Mouse (Mus musculus): ENCODE data around the gene 0610010K14Rik. TPM values are rescaled to one million over a fixed set of nuclear protein-coding genes. Genes with fewer than 3 reads are reported as not detected.

The 0610010K14Rik gene
- polyA plus RNA-seq, 1 experiment from 2014 or later, result 140 TPM

GRCm38 (mm10) chr11:70221603-70222500, 15.9 kb downstream of the 0610010K14Rik start:
- Histone ChIP-seq H3K4me1 (replicated peaks; ENCODE audit: control insufficient read depth, insufficient read depth, low read length) (peaks cover 25% of the 10 kb centered on the region), H3K4me2 (peak overlapping the region; percentile 98), H3K27ac (ENCODE audit: low read depth, low read length) (peak overlapping the region; percentile 96), H3K27me3 (replicated peaks; ENCODE audit: control insufficient read depth, insufficient read depth, low read length) (peaks cover 9% of the 10 kb centered on the region; the same call in 1 of the 2 replicates), H3K9me3 (ENCODE audit: control insufficient read depth, low read length) (no peaks in the 10 kb centered on the region), H3K36me3 (ENCODE audit: control insufficient read depth, insufficient read depth, low read length) (no peaks in the 10 kb centered on the region), H3K9ac (ENCODE audit: low read depth, low read length) (peak overlapping the region; percentile 61), H3K4me3 (ENCODE audit: low read depth, low read length) (peak overlapping the region; percentile 68)
- 8% methylated on average over 14 of the region's 14 CpGs for WGBS
- peak; percentile 90 for ATAC-seq (replicated peaks; ENCODE audit: low FRiP score)
- DNase-seq (ENCODE audit: low spot score), result peak; percentile 61

GRCm38 (mm10) chr11:70220731-70221602, 16.7 kb downstream of the 0610010K14Rik start, which contains the start of gene Slc16a13:
TSS of gene Slc16a13 (minus strand) at chr11:70221064.
- peak within 1 kb of the TSS; percentile 82 for H3K9ac ChIP-seq (ENCODE audit: low read depth, low read length)
- no peaks in the 10 kb centered on the region for H3K36me3 ChIP-seq (ENCODE audit: control insufficient read depth, insufficient read depth, low read length)
- H3K27me3 ChIP-seq (replicated peaks; ENCODE audit: control insufficient read depth, insufficient read depth, low read length), result peaks cover 8% of the 10 kb centered on the region
- H3K27ac ChIP-seq (ENCODE audit: low read depth, low read length), result peak within 1 kb of the TSS; percentile 96
- peak within 1 kb of the TSS; percentile 68 for H3K4me3 ChIP-seq (ENCODE audit: low read depth, low read length)
- no peaks in the 10 kb centered on the region for H3K9me3 ChIP-seq (ENCODE audit: control insufficient read depth, low read length)
- H3K4me1 ChIP-seq (replicated peaks; ENCODE audit: control insufficient read depth, insufficient read depth, low read length), result peaks cover 21% of the 10 kb centered on the region
- ATAC-seq (replicated peaks; ENCODE audit: low FRiP score) (peak; percentile 90), DNase-seq (ENCODE audit: low spot score) (peak; percentile 94)
- peak within 1 kb of the TSS; percentile 98 for H3K4me2 ChIP-seq
- under 1% methylated on average over 28 of the region's 28 CpGs for WGBS

- DNase-seq (ENCODE audit: low spot score) (no peak), ATAC-seq (replicated peaks; ENCODE audit: low FRiP score) (no peak)
- Histone ChIP-seq H3K27ac (ENCODE audit: low read depth, low read length) (peak overlapping the region; percentile 96), H3K27me3 (replicated peaks; ENCODE audit: control insufficient read depth, insufficient read depth, low read length) (peaks cover 15% of the 10 kb centered on the region), H3K4me1 (replicated peaks; ENCODE audit: control insufficient read depth, insufficient read depth, low read length) (peaks cover 21% of the 10 kb centered on the region), H3K9me3 (ENCODE audit: control insufficient read depth, low read length) (no peaks in the 10 kb centered on the region), H3K36me3 (ENCODE audit: control insufficient read depth, insufficient read depth, low read length) (no peaks in the 10 kb centered on the region), H3K4me3 (ENCODE audit: low read depth, low read length) (peak overlapping the region; percentile 68), H3K4me2 (peak overlapping the region; percentile 98), H3K9ac (ENCODE audit: low read depth, low read length) (peak overlapping the region; percentile 82)
- WGBS, result 2% methylated on average over 24 of the region's 24 CpGs
These were observed 17.4 kb downstream of the 0610010K14Rik start for GRCm38 (mm10) chr11:70220323-70220722.

- H3K4me2 ChIP-seq, result peak overlapping the region; percentile 98
- 60% methylated on average over 7 of the region's 7 CpGs for WGBS
- H3K9ac ChIP-seq (ENCODE audit: low read depth, low read length), result peak overlapping the region; percentile 82
- no peak for DNase-seq (ENCODE audit: low spot score)
- H3K27me3 ChIP-seq (replicated peaks; ENCODE audit: control insufficient read depth, insufficient read depth, low read length), result peaks cover 16% of the 10 kb centered on the region
- no peaks in the 10 kb centered on the region for H3K9me3 ChIP-seq (ENCODE audit: control insufficient read depth, low read length)
- peaks cover 23% of the 10 kb centered on the region for H3K4me1 ChIP-seq (replicated peaks; ENCODE audit: control insufficient read depth, insufficient read depth, low read length)
- no peaks in the 10 kb centered on the region for H3K36me3 ChIP-seq (ENCODE audit: control insufficient read depth, insufficient read depth, low read length)
- H3K27ac ChIP-seq (ENCODE audit: low read depth, low read length), result peak overlapping the region; percentile 96
- no peak for ATAC-seq (replicated peaks; ENCODE audit: low FRiP score)
- H3K4me3 ChIP-seq (ENCODE audit: low read depth, low read length), result peak overlapping the region; percentile 68
These were observed 17.8 kb downstream of the 0610010K14Rik start for GRCm38 (mm10) chr11:70219873-70220272.

GRCm38 (mm10) chr11:70218741-70219470, 18.8 kb downstream of the 0610010K14Rik start:
- H3K4me1 ChIP-seq (replicated peaks; ENCODE audit: control insufficient read depth, insufficient read depth, low read length), result peaks cover 28% of the 10 kb centered on the region
- no peaks in the 10 kb centered on the region for H3K9me3 ChIP-seq (ENCODE audit: control insufficient read depth, low read length)
- 85% methylated on average over 15 of the region's 15 CpGs for WGBS
- ATAC-seq (replicated peaks; ENCODE audit: low FRiP score) (no peak), DNase-seq (ENCODE audit: low spot score) (no peak)
- H3K27me3 ChIP-seq (replicated peaks; ENCODE audit: control insufficient read depth, insufficient read depth, low read length), result peaks cover 26% of the 10 kb centered on the region
- H3K4me3 ChIP-seq (ENCODE audit: low read depth, low read length), result peak overlapping the region; percentile 4; the same call in 1 of the 2 replicates
- no peaks in the 10 kb centered on the region for H3K36me3 ChIP-seq (ENCODE audit: control insufficient read depth, insufficient read depth, low read length)
- H3K27ac ChIP-seq (ENCODE audit: low read depth, low read length), result peak overlapping the region; percentile 8; the same call in 1 of the 2 replicates
- 0 out of 2 replicates have a peak overlapping the region, but pooled peaks have one; percentile 18 for H3K9ac ChIP-seq (ENCODE audit: low read depth, low read length)
- H3K4me2 ChIP-seq, result peak overlapping the region; percentile 98

GRCm38 (mm10) chr11:70218039-70218438, 19.7 kb downstream of the 0610010K14Rik start:
- Histone ChIP-seq H3K27ac (ENCODE audit: low read depth, low read length) (no peak overlapping the region), H3K4me3 (ENCODE audit: low read depth, low read length) (no peak overlapping the region), H3K27me3 (replicated peaks; ENCODE audit: control insufficient read depth, insufficient read depth, low read length) (peaks cover 34% of the 10 kb centered on the region), H3K36me3 (ENCODE audit: control insufficient read depth, insufficient read depth, low read length) (no peaks in the 10 kb centered on the region), H3K9ac (ENCODE audit: low read depth, low read length) (no peak overlapping the region), H3K4me1 (replicated peaks; ENCODE audit: control insufficient read depth, insufficient read depth, low read length) (peaks cover 27% of the 10 kb centered on the region), H3K9me3 (ENCODE audit: control insufficient read depth, low read length) (no peaks in the 10 kb centered on the region), H3K4me2 (no peak overlapping the region)
- ATAC-seq (replicated peaks; ENCODE audit: low FRiP score), result no peak
- WGBS, result 78% methylated on average over 4 of the region's 4 CpGs
- no peak for DNase-seq (ENCODE audit: low spot score)

GRCm38 (mm10) chr11:70216103-70216502, 21.6 kb downstream of the 0610010K14Rik start:
- Histone ChIP-seq H3K4me3 (ENCODE audit: low read depth, low read length) (no peak overlapping the region), H3K9me3 (ENCODE audit: control insufficient read depth, low read length) (no peaks in the 10 kb centered on the region), H3K36me3 (ENCODE audit: control insufficient read depth, insufficient read depth, low read length) (no peaks in the 10 kb centered on the region), H3K27me3 (replicated peaks; ENCODE audit: control insufficient read depth, insufficient read depth, low read length) (peaks cover 38% of the 10 kb centered on the region), H3K4me2 (no peak overlapping the region), H3K9ac (ENCODE audit: low read depth, low read length) (no peak overlapping the region), H3K27ac (ENCODE audit: low read depth, low read length) (no peak overlapping the region), H3K4me1 (replicated peaks; ENCODE audit: control insufficient read depth, insufficient read depth, low read length) (peaks cover 17% of the 10 kb centered on the region)
- 75% methylated on average over 3 of the region's 3 CpGs for WGBS
- DNase-seq (ENCODE audit: low spot score) (no peak), ATAC-seq (replicated peaks; ENCODE audit: low FRiP score) (no peak)

- no peak overlapping the region for H3K9ac ChIP-seq (ENCODE audit: low read depth, low read length)
- H3K4me2 ChIP-seq, result peak overlapping the region; percentile 73; the same call in 1 of the 2 replicates
- no peaks in the 10 kb centered on the region for H3K36me3 ChIP-seq (ENCODE audit: control insufficient read depth, insufficient read depth, low read length)
- no peaks in the 10 kb centered on the region for H3K9me3 ChIP-seq (ENCODE audit: control insufficient read depth, low read length)
- ATAC-seq (replicated peaks; ENCODE audit: low FRiP score) (no peak), DNase-seq (ENCODE audit: low spot score) (no peak)
- WGBS, result 24% methylated on average over 22 of the region's 22 CpGs
- H3K27me3 ChIP-seq (replicated peaks; ENCODE audit: control insufficient read depth, insufficient read depth, low read length), result peaks cover 38% of the 10 kb centered on the region
- peaks cover 17% of the 10 kb centered on the region for H3K4me1 ChIP-seq (replicated peaks; ENCODE audit: control insufficient read depth, insufficient read depth, low read length)
- no peak overlapping the region for H3K4me3 ChIP-seq (ENCODE audit: low read depth, low read length)
- no peak overlapping the region for H3K27ac ChIP-seq (ENCODE audit: low read depth, low read length)
These were observed 22.4 kb downstream of the 0610010K14Rik start for GRCm38 (mm10) chr11:70215301-70215700.
